Mouse (Mus musculus): Measurements from ENCODE around the gene Ubac2.
"Not testable (repeated sequence)": the region's sequence is repeated elsewhere in the genome, so short reads cannot be mapped to it uniquely, and the experiment has no call there.

Ubac2 gene

DNA sequence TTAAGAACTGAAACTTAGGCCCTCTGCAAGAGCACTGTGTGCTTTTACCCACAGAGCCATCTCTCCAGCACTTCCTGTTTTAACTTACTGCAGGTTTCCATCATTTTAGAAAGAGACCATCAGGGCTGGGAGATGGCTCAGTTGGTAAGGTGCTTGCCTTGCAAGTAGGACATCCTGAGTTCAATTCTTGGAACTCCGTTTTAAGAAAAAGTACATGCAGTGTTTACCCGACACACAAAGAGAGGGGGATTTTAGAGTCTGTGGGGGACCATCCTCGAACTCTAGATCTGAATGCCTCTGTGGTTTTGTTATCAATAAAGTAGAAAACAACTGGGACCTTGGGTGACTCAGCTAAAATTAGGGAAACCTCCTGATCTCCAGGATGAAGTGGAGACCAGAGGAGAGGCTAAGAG, 163.0 kb downstream of the Ubac2 start:
- DNase-seq (ENCODE audit: low spot score in 2 of 2), result no peak

DNA sequence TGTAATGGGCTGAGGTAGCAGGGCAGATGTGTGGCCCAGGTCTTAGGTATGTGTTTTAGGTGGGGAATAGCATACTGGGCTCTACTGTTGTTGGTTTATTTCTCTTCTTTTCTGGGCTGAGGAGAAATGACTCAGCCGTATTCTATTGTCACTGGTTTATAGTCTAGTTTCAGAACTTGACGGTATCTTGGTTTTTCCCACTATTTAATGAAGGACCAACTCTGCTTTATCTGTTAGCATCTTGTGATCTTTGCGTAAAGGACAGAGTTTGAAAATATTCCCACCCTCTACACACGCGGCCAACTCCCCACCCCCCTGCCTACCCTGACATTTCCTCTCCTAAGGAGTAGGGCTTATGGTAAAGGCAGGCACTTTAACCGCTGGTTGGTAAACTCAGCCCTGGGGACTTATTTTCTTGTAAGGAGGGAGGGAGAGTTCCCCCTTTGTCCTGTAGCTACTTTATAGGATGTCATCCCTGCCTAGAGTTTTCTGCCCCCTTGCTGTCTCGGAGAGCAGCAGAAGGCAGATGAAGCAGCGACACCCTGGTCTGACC, 163.8 kb downstream of the Ubac2 start:
- no peak for DNase-seq (ENCODE audit: low spot score in 2 of 2)

GRCm38 (mm10) chr14:122047784-122048183, 169.4 kb downstream of the Ubac2 start:
- DNase-seq (ENCODE audit: low spot score in 2 of 2), result no peak

DNA sequence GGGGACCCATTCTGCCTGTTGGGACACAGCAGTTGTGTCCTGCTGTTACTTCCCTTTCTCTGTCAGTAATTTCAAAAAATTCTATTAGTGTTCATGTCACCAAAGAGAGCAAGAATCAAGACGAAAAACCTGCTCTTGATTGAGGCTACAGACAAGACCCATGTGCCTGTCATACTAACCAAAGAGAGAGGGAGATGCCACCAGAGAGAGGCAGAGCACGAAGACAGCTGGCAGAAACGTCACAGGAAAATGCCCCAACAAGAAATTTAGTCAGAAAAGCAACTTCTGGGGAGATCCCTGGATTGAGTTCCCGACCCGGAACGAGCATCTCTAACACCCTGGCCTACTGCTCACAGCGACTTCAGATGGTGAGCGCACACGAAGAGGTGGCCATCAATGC, 170.4 kb downstream of the Ubac2 start:
- no peak for DNase-seq (ENCODE audit: low spot score in 2 of 2)

- peak in 1 of 2 experiments; percentile 33 for DNase-seq (ENCODE audit: low spot score in 2 of 2)
These were observed 174.6 kb downstream of the Ubac2 start for GRCm38 (mm10) chr14:122052896-122053635.

DNA sequence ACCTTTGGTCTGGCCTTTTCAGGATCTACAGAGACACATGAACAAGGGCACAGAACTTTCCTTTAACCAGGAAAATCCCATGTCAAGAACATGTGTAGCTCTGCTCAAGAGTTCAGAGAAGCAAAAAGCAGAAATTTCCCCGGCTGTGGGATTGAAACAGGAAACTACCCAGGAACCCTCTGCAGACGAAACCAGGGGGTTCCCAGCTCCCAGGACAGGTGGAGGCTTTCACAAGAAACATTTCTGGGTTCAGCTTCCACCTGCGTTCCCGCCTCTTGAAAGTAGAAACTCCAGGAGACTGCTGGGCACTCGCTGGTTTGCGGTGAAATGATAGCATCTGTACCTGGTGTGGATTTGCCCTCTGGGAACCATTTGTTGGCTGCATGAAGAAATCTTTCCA, 178.5 kb downstream of the Ubac2 start:
- DNase-seq (ENCODE audit: low spot score in 2 of 2), result no peak

DNA sequence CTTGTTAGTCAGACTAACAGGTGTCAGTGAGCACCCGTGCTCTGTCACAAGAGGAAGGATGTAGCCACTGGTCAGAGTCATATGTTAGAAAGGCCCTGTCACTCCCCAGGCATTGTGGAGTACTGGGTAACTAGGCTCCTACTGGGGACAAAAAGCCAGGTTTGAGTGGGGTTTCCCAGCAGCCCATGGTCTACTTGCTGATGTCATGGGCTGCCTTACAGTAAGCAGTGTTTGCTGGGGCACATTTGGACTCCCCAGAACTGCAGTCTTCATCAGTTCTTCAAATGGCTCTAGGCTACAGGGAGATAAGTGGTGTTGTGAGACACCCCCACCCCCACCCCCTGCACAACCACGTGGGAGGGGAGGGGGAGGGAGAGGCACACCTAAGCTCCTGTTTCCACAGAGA, 179.5 kb downstream of the Ubac2 start:
- DNase-seq (ENCODE audit: low spot score in 2 of 2), result no peak

DNA sequence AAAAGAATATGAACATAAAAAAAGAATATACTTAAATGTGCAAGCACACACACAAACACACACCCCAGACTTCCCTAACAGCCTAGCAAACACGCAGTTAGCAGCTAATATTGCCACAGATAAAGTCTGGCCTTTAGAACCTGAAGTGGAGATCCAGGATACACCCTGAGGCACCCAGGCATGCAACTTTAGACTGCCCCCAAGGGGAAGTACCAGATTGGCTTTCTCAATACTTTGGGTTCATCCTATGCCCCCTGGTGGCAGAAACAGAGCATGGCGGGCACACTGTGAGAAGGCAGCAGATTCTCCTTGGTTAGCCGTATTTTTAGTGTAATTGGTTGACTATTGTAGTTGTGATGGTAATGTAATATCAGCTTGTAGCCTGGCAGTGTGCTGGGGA, 182.2 kb downstream of the Ubac2 start:
- peak; percentile 82 to 91 for DNase-seq (ENCODE audit: low spot score in 2 of 2)

DNA sequence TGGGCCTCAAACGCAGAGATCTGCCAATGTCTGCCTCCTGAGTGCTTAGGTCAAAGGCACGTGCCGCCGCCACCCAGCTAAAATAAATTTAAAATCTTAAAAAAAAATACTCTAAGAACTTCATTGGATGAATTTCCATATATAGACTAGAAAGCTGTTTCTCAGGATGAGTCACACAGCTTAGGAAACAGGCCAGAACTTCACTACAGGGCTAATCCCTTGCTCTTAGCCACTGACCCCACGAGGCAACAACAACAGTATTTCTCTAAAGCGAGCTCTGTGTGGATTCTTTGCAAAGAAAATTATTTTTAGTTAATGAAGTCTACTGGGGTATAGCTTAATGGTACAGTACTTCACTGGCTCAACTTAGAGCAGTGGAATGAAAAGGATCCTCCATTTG, 183.0 kb downstream of the Ubac2 start:
- no peak for DNase-seq (ENCODE audit: low spot score in 2 of 2)

GRCm38 (mm10) chr14:122062411-122063090, 184.1 kb downstream of the Ubac2 start:
- DNase-seq (ENCODE audit: low spot score in 2 of 2), result no peak

DNA sequence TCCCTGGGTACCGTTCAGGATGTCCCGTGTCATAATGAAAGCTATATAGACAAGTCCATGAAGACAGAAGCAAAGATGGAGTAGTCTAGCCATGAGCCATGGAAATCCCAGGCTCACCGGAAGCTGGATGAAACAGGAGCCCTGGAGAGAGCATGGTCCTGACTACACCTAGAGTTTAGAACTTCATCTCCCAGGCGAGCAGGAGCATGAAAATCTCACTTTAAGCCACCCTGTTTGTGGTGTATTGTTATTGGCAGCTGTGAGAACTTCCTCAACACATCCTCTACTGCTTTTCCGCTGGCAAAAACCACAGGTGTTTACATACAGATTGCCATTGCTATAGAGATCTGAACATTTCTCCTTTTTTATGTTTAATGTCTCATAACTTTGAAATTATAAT, 185.2 kb downstream of the Ubac2 start:
- DNase-seq (ENCODE audit: low spot score in 2 of 2), result peak in 1 of 2 experiments; percentile 46

DNA sequence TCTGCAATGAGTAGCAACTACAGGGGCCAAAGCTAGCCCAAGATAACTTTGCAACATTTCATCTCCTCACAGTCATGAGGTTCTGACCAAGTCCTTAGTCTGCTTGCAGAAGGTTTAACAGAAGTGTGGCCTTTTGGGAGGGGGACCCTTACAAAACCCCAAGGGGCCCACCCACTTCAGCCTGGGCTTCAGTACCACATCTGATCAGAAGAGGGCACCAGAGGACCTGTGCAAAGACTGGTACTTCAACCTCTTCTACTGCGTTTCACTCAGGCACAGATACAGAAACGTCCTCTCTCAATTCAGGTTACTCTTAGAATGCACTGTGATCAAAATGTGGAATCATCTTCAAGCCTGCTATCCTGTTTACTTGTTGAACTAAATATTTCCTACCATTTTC, 186.1 kb downstream of the Ubac2 start:
- DNase-seq (ENCODE audit: low spot score in 2 of 2), result peak; percentile 77 to 89

- peak; percentile 66 for DNase-seq (ENCODE audit: low spot score in 2 of 2)
These were observed 187.8 kb downstream of the Ubac2 start for GRCm38 (mm10) chr14:122066243-122066642.

GRCm38 (mm10) chr14:122068036-122068435, 189.6 kb downstream of the Ubac2 start:
- not testable (repeated sequence) for DNase-seq (ENCODE audit: low spot score in 2 of 2)

GRCm38 (mm10) chr14:122068801-122069695, 190.6 kb downstream of the Ubac2 start:
- no peak for DNase-seq (ENCODE audit: low spot score in 2 of 2)

DNA sequence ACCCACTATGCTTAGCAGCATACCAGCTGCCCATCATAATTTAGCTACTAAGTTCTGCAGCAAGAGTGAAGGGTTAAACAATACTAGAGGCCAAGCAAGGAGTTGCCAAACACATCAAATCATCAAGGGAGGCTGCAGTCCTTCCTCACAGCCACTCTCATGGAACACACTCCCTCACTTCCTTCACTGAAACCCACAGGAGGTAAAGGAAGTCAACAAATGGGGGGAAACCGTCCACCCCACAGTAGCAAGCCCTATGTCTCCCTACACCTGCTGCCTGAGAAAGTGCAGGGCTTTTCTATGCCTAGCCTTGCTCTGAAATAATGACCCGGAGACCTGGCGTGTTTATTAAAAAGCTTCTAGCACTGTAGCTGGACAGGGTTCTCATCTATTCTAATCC, 191.5 kb downstream of the Ubac2 start:
- DNase-seq (ENCODE audit: low spot score in 2 of 2), result no peak
